Mouse (Mus musculus): ENCODE results near the gene Tctex1d2.

Gene Tctex1d2

DNA sequence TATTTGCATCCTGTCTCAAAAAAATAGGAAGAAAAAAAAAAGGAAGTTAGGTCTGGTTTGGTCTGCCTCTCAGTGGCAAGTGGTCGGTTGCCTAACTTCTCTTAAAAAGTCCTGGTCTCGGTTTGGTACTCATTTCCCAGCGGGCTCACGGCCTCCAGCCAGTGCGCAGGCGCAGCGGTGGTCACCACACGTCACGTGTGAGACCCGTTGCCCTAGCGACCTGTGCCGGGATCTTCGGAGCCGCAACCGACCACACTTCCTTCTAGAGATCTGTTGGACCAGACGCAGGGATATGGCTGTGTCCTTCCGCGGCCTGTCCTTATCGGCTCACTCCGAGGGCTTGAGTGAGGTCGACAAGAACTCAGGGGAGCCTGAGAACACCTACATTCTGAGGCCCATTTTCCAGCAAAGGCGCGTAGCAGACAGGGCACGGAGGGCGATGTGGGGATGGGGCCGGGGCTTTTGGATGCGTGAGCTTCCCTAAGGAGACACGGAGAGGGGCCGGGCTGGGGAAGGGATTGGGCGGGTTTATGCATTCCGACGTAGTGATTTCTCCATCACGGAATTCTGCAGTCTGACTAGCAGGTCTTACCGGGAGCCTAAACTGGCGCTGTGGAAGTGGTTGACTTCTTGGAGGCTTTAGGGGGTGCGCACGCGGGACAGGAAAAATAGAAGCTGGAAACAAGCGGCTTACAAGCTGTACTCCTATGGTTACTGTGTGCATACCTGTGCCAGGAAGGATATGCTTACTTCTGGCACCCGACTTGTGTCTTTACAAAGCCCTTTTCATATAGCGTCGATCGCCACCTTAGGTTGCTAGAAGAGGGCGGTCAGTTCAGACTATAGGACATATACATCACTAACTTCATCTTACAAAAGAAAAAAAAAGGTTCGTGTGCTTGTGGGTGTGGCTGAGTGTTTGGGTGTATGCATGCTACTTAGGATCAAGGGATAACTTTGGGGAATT, at the start of gene Tctex1d2:
Gene Tctex1d2 (plus strand): TSS at position 186 of the 967 bp plus-strand sequence.
- DNase-seq (ENCODE audit: low spot score), result peak; percentile 97

DNA sequence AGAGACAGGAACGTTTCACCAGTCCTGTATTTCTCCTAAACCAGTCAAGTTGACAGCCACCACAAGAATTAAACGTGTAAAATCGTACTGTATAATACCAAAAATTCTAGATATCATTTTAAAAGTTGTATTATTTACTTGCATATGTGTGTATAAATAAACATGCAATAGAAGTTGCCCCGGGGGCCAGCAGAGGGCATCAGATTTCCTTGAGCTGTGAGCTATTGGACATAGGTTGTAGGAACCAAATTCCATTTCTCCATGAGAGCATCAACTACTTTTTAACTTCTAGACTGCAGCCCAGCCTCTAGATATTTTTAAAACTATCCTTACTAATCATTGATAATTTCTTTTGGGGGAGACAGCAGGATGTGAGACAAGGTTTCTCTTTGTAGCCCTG, 48.2 kb upstream of the Tctex1d2 start:
- peak; percentile 49 for DNase-seq (ENCODE audit: low spot score)

DNA sequence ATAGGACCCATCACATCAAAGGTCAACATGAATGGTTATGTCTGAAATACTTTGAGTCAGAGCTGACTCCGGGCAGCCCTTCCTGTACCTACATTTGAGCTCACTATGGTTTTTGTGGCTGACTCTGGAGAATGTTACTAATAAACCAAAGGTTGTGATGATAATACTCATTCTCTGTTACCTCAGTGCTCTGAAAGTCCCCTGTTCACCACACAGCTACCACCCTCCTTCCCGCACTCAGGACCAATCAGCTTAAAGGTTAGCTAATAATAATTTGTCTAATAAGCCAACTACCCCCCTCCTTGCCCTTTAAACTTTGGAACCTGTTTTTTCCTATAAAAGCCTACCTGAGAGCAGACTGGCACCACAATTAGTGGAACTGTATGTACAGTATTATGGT, 39.9 kb upstream of the Tctex1d2 start:
- DNase-seq (ENCODE audit: low spot score), result no peak

DNA sequence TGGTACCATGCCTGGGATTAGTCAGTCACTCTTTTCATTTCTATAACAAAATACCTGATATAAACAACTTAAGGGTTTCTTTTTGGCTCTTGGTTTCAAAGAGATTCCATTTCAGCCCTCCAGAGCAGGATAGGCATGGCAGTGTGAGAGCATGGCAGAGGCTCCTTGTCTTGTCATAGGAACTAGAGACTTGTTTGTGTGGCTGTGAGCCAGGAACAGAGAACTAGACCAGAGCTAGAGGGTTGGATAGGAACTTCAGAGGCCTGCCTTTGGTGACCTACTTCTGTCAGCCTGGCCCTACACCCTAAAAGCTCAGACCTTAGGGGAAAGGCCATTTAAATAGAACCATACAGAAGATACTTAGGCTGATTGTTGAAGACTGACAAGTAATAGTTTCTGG, 36.6 kb upstream of the Tctex1d2 start:
- peak; percentile 37 for DNase-seq (ENCODE audit: low spot score)

DNA sequence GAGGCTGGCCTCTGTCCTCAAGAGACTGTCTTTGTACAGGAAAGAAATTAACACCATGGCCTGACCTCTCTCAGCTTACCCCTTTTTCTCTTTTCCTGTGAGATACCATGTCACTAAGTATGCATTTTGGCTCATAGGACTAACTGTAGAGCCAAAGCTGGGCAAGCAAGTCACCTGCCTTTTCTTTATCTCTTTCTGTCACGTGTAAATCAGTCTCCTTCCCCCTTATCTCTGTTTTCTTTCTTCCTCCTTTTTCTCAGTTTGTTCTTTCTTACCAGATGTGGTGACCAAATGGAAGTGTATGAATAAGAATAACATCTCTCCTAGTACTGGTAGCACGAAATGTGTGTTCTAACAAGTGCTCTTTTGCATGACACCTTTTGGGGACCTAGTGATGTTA, 34.6 kb upstream of the Tctex1d2 start:
- DNase-seq (ENCODE audit: low spot score), result no peak

DNA sequence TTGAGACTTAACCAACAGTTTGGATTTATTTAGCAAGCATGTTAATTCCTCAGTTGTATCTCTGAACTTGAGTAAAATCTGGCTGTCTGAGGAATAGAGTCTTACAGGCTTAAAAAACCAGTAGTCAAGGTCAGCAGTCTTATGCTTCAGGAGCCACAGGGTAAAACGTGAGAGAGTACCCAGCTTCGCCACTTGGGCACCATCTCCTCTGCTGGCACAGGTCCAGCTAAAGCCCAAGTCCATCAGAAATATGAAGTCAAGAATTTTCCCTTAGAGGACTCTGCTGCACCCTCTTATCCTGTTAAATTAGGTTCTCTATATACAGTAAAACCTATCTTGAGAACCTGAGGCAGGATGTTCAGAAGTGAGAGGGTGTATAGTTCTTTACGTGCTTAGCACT, 32.7 kb upstream of the Tctex1d2 start:
- DNase-seq (ENCODE audit: low spot score), result no peak

DNA sequence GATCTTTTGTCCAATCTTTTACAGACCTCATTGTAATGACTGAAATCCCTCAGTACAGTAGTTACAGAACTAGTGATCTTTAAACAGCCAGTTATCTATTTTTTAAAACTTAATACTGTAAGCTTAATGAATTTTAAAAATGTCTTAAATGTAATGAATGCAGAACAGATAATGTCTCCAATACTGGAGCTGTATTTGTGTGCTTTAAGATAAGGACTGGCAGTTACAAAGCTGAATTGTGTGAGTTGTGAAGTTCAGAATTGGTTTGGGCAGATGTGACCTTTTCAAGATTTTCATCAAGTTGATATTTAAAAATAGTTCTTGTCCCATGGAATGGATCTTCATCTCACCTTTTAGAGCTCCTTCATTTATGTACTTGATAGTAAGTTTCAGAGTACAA, 30.5 kb upstream of the Tctex1d2 start:
- no peak for DNase-seq (ENCODE audit: low spot score)

DNA sequence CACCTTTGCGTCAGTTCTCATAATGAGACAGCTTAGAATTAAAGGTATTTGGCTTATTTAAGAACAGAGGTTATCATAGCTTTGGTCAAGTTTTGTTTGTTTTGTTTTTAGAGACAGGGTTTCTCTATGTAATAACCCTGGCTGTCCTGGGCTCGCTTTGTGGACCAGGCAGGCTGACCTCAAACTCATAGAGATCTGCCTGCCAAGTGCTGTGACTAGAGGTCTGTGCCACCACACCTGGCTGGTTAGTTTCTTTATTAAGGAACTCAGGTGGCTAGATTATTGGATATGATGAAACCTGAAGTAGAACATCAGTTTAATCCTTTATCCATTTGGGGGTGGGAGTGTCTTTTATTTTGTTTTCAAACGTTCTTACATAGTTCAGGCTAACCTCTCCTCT, 29.7 kb upstream of the Tctex1d2 start:
- DNase-seq (ENCODE audit: low spot score), result no peak

DNA sequence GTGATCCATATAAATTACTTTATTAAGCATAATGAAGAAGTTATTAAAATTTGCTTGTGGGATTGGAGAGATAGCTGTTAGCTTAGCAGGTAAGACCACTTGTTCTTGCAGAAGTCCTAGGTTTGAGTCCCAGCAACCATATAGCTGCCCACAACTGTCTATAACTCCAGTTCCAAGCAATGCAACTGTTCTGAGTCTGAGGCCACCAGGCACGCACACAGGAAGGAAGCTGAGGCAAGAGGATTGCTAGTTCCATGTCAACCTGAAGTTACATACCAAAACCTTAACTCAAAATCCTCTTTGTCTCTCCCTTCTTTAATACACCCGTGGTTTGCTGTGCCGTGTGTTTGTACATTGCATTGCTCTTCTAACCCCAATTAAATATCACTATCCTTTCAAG, 28.6 kb upstream of the Tctex1d2 start:
- no peak for DNase-seq (ENCODE audit: low spot score)

DNA sequence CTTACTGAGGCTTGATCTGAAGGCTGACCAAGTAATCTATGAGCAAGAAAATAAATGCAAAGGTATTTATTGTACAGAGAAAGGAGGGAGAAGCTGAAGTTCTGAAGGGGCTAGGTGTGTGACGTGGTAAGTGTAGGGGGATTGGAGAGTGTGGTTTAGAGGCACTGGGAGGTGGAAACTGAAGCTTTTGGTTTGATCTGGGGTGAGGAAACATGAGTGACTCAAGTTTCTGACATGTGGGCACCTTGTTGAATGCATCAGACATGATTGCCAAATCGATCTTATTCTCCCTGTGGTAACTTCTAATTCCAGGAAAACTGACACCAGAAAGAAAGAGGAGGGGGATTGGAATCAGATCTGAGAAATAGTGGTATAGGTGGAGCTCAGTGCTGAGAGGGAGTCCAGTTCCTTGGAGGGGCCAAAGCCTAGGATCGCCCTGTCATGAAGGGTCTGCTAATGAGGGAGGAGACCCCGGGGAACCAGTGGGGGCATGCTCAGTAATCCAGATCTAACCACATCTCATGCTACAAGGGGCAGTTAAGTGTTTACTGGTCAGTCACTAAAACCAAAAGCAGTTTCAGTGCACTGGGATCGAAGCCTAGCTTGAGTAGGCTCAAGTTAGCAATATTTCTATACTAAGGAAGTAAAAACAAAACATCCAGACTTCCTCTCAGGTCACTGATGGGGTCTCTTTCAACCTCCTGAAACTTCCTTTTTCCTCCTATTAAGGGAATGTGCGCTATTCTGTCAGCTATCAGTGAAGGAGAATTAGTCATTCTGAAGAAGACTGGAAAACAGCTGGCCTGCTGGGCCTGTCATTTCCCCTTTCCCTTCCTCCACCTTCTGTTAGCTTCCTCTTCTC, 23.6 kb upstream of the Tctex1d2 start:
- DNase-seq (ENCODE audit: low spot score), result no peak

DNA sequence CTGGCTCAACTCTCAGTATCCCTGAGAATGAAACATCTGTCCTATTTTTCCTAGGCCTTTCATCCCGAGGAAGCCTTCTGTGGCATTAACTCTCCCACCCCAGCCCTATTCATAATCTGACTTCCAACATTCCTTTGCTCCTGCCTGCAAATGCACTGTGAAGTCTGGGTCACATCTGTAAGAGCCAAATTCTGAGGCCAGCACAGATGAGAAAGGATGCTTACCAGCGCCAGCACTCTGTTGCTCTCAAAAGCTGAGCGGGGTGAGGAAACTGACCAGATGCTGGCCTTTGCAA, 23.0 kb upstream of the Tctex1d2 start:
- DNase-seq (ENCODE audit: low spot score), result no peak

DNA sequence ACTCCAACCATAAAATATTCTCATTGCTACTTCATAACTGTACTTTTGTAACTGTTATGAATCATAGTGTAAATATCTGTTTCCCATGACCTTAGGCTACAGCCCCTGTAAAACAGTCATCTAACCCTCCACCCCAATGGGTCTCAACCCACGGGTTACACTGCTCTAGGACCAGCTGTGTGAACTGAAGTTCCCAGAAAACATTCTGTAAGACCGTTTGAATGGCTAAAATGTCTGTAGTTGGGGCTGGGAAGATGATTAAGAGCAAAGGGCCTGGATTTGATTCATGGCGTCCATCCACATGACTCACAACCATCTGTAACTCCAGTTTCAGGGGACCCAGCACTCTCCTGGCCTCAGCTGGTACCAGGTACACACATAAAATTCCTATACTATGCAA, 21.3 kb upstream of the Tctex1d2 start:
- DNase-seq (ENCODE audit: low spot score), result peak; percentile 60

DNA sequence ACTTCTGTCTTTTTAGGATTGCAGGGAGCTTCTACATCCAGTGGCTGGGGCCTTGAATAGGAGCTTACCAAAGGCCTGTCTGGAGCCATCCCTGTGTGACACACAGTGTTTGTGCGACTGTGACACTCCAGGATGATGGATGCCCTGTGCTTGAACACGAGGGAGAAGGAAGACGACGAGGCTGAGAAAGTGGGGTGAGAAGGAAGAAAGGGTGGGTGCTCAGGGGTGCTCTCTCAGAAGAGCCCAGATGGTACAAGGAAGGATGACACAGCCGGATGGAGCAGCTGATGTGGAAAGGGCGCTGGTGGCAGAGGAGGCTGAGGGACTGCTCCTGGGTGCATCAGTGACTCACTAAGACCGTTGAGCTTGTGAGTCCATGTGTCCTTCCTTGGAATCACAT, 19.2 kb upstream of the Tctex1d2 start, which contains the start of gene Tm4sf19:
Gene Tm4sf19 (plus strand): TSS at position 240 of the 400 bp plus-strand sequence.
- no peak for DNase-seq (ENCODE audit: low spot score)

DNA sequence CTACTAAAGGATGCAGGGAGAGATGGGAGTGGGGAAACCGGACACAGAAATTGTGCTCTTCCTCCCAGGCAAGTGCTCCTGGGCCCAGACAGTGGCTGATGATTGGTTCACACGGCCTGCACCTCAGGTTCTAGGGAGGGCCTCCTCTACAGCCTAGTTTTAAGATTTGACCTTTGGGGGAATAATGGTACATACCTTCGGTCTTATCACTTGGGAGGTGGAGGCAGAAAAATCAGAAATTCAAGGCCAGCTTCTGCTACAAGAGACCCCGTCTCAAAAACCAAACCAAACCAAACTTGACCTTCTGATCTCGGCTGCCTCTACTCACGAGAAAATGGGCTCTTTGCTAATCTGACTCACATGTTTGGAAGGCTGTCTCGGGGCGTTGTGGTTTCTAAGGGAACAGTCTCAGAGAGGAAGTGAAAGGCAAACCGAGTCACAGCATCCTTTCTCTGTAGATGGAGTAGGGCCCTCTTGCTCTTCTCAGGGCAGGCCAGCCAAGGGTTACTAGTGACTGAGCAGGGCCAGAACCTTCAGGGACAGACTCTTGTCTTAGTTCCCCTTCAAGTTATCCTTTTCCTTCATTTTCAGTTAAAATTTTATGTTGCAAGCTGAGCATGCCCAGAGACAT, 18.1 kb upstream of the Tctex1d2 start:
- DNase-seq (ENCODE audit: low spot score), result no peak

DNA sequence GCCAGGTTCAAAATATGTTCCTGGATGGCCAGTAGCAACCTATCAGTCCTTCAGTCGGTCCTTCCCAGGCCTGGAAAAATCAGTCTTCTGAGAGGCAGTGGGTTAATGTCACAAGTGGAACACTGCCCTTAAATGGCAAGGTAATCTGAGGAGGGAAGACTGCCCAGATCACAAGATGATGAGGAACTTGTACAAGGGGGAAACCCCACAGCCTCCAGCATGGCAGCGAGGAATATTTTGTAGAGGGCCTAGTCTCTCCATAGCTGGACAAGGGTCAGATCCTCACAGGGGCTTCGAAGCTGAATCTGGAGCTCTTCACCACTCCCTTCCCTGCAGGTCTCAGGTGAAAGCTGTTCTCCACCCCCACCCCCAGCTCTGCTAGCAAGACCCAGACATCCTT, 16.7 kb upstream of the Tctex1d2 start:
- DNase-seq (ENCODE audit: low spot score), result no peak

DNA sequence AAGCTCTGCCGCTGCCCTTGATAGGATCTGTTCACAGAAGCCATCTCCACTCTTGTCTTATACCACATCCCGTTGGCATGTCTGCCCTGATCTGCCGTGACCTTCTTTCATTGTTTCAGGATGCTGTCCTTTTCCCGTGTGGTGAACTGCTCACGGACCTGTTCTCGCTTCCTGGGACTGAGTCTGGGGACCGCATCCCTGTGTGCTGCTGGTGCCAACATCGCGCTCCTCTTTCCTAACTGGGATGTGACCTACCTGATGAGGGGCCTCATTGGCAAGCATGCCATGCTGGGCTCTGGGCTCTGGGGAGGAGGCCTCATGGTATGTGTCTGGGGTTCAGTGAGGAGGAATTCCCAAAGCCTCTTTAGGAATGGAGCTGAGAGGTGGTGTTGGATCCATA, 13.8 kb upstream of the Tctex1d2 start:
- no peak for DNase-seq (ENCODE audit: low spot score)

DNA sequence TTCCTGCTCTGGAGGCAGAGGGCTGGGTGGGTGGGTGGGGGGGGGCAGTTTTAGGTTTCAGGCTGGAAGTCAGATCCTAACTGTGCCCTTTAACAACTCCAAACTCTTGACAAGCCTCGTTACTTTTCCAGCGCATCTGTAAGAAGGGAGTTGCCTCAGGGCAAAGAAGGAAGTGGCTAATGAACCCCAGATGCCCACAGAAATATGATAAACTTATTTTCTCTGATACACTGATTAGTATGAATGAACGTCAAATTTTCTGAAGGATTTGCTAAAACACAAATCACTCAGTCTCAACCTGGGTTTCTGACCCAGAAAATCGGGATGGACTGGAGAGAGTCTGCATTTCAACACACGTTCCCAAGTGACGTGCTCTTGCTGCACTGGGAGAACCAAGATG, 12.8 kb upstream of the Tctex1d2 start:
- no peak for DNase-seq (ENCODE audit: low spot score)

DNA sequence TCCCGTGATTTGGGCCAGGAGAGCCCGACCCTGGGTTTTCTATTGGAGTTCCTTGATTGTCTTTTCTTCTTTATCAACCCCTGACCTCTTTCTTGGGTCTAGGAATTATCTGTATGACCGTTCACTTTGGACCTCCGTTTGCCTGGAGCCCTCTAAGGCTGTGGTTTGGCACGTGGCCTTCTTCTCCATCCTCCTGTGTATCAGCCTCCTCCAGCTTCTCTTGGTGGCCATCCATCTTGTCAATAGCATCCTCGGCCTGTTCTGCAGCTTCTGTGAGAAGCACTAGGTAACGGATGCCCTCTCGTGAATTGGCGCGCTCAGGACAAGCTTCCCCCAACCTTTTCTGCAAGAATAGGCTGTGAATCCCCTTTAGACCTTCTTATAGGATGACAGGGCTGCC, 11.8 kb upstream of the Tctex1d2 start:
- no peak for DNase-seq (ENCODE audit: low spot score)

DNA sequence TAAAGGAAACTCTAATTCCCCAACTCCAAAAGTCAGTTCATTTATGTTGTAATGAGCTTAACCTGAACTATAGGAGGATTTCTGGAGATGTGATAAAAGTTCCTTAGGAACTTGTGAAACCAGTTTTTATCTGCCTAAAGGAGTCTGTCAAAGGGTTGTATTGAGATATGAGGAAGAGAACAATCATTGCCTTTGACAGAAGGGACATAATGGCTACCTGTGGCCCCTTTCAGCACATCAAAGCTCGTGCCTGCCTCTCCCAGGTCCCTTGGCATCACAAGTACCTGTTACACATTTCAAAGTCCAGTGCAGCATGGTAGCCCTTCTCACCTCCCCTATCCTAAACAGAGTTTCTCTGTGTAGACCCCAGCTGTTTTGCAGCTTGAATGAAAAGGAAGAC, 2.0 kb upstream of the Tctex1d2 start:
- no peak for DNase-seq (ENCODE audit: low spot score)

DNA sequence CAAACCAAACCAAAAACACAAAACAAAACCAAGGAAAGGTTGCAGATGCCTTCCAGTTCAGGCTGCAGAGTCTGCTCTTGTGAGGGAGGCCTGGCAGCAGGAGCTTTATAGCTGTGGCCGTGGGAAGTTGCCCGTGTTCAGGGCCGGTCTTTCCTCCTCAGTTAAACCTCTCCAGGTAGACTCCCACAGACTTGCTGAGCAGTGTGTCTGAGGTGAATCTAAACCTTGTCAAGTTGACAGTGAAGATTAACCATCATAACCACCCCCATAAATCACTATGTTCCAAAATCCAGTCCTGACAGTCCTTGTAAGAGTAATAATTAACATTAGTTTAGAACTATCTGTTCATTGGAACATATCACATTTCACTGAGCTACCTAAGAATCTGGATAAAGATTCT, 8.0 kb downstream of the Tctex1d2 start:
- no peak for DNase-seq (ENCODE audit: low spot score)

DNA sequence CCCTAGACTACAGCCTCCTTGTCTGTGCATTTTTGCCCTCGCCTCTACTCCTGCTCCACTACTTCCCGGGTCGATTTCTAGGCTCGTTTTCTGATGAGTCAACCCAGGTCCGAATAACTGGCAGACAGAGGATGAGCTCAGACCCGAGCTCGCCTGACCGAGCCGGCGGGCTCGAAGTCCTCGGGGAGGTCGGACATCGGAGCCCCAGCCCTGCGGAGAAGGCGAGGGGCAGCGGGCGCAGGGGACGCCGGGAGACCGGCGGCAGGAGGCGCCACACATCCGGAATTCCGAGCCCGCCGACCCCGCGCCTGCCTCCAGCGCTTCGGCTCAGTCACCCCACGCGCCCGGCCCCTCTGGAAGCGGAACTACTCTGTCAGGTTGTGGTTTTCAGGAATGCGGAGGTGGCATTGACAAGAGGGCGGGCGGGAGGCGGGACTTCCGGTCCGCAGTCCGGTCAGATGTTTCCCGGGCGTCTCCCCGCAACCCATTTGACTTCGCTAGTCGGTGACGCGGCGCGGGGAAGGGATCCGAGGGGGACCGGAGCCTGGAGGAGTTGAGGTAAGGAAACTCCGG, 11.1 kb downstream of the Tctex1d2 start, which contains the start of gene Pcyt1a:
Gene Pcyt1a (plus strand): TSS at position 448 of the 573 bp plus-strand sequence.
- peak; percentile 95 for DNase-seq (ENCODE audit: low spot score)

DNA sequence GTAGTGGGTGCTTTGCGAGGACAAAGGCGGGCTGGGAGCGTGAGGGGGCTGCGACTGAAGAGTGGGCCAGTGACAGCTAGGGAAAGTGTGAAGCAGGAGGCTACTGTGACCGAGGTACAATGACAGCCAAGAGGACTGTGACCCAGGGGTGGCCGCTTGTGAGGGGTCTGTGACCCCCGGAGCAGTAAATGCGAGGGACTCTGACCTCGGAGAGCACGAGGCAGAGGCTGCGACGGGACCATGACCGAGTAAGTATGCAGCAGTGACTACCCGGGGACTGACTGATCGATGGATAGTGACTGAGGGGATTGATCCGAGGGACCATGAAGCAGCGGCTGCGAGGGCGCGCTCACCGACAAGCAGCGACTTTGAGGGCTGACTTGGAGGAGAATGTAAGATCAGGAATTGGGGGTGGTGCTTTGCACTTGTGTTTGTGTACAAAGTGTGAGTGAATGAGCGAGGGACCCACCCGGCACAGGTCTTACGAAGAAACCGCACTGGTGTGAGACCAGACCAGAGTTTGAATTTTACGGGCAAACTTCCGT, 11.6 kb downstream of the Tctex1d2 start:
- DNase-seq (ENCODE audit: low spot score), result peak; percentile 31
